Mouse (Mus musculus) MEL (cell line): Measurements from ENCODE around the gene Kank1.

Experiments used
- CHD2 ChIP-seq: IDR thresholded peaks from 2 replicates; pipeline ENCODE4 v1.6.1; 2011; ENCODE audit warnings: low read length, improper control_type of control experiment
- CTCF ChIP-seq, 3 experiments: IDR thresholded peaks in 2 of 3; conservative IDR thresholded peaks in 1 of 3; 2 replicates each; pipeline ENCODE4 v1.5.1; 2011 to 2012; ENCODE audit warnings: low read length in 3 of 3, low read depth in 2 of 3, mild to moderate bottlenecking in 2 of 3, improper control_type of control experiment in 1 of 3, inconsistent platforms in 1 of 3, mixed read lengths in 1 of 3, moderate library complexity in 1 of 3; ENCODE audit not compliant: control insufficient read depth in 1 of 3, insufficient read depth in 1 of 3, poor library complexity in 1 of 3, severe bottlenecking in 1 of 3
- E2F4 ChIP-seq: IDR thresholded peaks from 2 replicates; pipeline ENCODE4 v1.6.1; 2011; ENCODE audit warnings: low read depth, low read length, improper control_type of control experiment, borderline replicate concordance
- EP300 ChIP-seq, 2 experiments: IDR thresholded peaks; 2 replicates each; pipeline ENCODE4 v1.6.1; 2011; ENCODE audit warnings: improper control_type of control experiment in 2 of 2, low read length in 2 of 2, low read depth in 1 of 2, mild to moderate bottlenecking in 1 of 2
- ETS1 ChIP-seq: IDR thresholded peaks from 2 replicates; pipeline ENCODE4 v1.6.1; 2012; ENCODE audit warnings: low read depth, mild to moderate bottlenecking, inconsistent platforms, low read length, improper control_type of control experiment, moderate library complexity
- GATA1 ChIP-seq: IDR thresholded peaks from 2 replicates; pipeline ENCODE4 v1.6.1; 2011; ENCODE audit warnings: low read depth, low read length, improper control_type of control experiment
- MXI1 ChIP-seq: IDR thresholded peaks from 2 replicates; pipeline ENCODE4 v1.6.1; 2011; ENCODE audit warnings: mild to moderate bottlenecking, low read depth, low read length, improper control_type of control experiment
- MYC ChIP-seq: IDR thresholded peaks from 2 replicates; pipeline ENCODE4 v1.6.1; 2011; ENCODE audit warnings: low read depth, mild to moderate bottlenecking, low read length, improper control_type of control experiment, moderate library complexity
- POLR2A ChIP-seq, 2 experiments: IDR thresholded peaks; 2 replicates each; pipeline ENCODE4 v1.6.1; 2011 to 2012; ENCODE audit warnings: low read length in 2 of 2, mild to moderate bottlenecking in 2 of 2, control low read depth in 1 of 2, improper control_type of control experiment in 1 of 2, low read depth in 1 of 2, moderate library complexity in 1 of 2; ENCODE audit not compliant: control insufficient read depth in 1 of 2, insufficient read depth in 1 of 2, poor library complexity in 1 of 2
- POLR2AphosphoS2 ChIP-seq: IDR thresholded peaks from 2 replicates; pipeline ENCODE4 v1.6.1; 2011; ENCODE audit warnings: low read length, improper control_type of control experiment
- SIN3A ChIP-seq: IDR thresholded peaks from 2 replicates; pipeline ENCODE4 v1.6.1; 2012; ENCODE audit warnings: low read length, improper control_type of control experiment, inconsistent platforms
- TAL1 ChIP-seq: IDR thresholded peaks from 2 replicates; pipeline ENCODE4 v1.6.1; 2012; ENCODE audit warnings: mild to moderate bottlenecking, inconsistent platforms, low read length, moderate library complexity, mixed read lengths
- USF1 ChIP-seq: IDR thresholded peaks from 2 replicates; pipeline ENCODE4 v1.6.1; 2014; ENCODE audit warnings: low read depth, mild to moderate bottlenecking, inconsistent platforms, low read length, improper control_type of control experiment, moderate library complexity

- no peak for TF ChIP-seq CTCF (IDR thresholded peaks at IDR 0.05 in 2 of 3, conservative IDR thresholded peaks at IDR 0.05 in 1 of 3; ENCODE audit: control insufficient read depth in 1 of 3, insufficient read depth in 1 of 3, low read depth in 2 of 3, low read length in 3 of 3, poor library complexity in 1 of 3, severe bottlenecking in 1 of 3)
- no peak for TF ChIP-seq ETS1
- TF ChIP-seq USF1: no peak
- no peak for TF ChIP-seq POLR2A (IDR thresholded peaks at IDR 0.05; ENCODE audit: control insufficient read depth in 1 of 2, insufficient read depth in 1 of 2, low read depth in 1 of 2, low read length in 2 of 2, poor library complexity in 1 of 2)
- TF ChIP-seq MYC: no peak
- TF ChIP-seq EP300 (IDR thresholded peaks at IDR 0.05; ENCODE audit: low read depth in 1 of 2, low read length in 2 of 2): no peak
- TF ChIP-seq TAL1: no peak
- TF ChIP-seq GATA1: no peak
- TF ChIP-seq CHD2: no peak
- no peak for TF ChIP-seq MXI1
- no peak for TF ChIP-seq E2F4
- no peak for TF ChIP-seq SIN3A
- TF ChIP-seq POLR2AphosphoS2: no peak
Measured at GRCm38 (mm10) chr19:25411353-25411752, 174.6 kb downstream of the Kank1 start.
